Mouse (Mus musculus) kidney, adult 2 months (tissue): ENCODE results near the gene Fam25c. TPM values are rescaled to one million over a fixed set of nuclear protein-coding genes. Genes with fewer than 3 reads are reported as not detected.

Experiments used
- DNase-seq: peaks from one replicate; pipeline ENCODE4 v3.0.0; 2021
- H3K27ac ChIP-seq: fragments of 200-500 bp; 2 replicates; pipeline ENCODE4 v1.5.1; 2012; ENCODE audit warnings: low read depth, low read length, control low read depth, inconsistent platforms; ENCODE audit not compliant: insufficient read depth
- H3K27me3 ChIP-seq: fragments of 200-500 bp; replicated peaks from 2 replicates; pipeline ENCODE4 v1.6.1; 2012; ENCODE audit warnings: mild to moderate bottlenecking, moderate library complexity, low read length, inconsistent platforms; ENCODE audit not compliant: control insufficient read depth, insufficient read depth
- H3K36me3 ChIP-seq: fragments of 200-500 bp; 2 replicates; pipeline ENCODE4 v1.6.1; 2012; ENCODE audit warnings: mild to moderate bottlenecking, moderate library complexity, low read length, inconsistent platforms; ENCODE audit not compliant: control insufficient read depth, insufficient read depth
- H3K4me1 ChIP-seq: fragments of 200-500 bp; 2 replicates; pipeline ENCODE4 v1.6.1; 2011; ENCODE audit warnings: low read length; ENCODE audit not compliant: control insufficient read depth, insufficient read depth
- H3K4me3 ChIP-seq: fragments of 200-500 bp; 2 replicates; pipeline ENCODE4 v1.5.1; 2011; ENCODE audit warnings: mild to moderate bottlenecking, low read depth, low read length, control low read depth; ENCODE audit not compliant: insufficient read depth
- CTCF ChIP-seq: fragments of 200-500 bp; conservative IDR thresholded peaks from 2 replicates; pipeline ENCODE4 v1.5.1; 2011; ENCODE audit warnings: low read depth, mild to moderate bottlenecking, control low read depth, low read length, moderate library complexity, mixed read lengths; ENCODE audit not compliant: insufficient read depth, insufficient read length
- POLR2A ChIP-seq: fragments of 200-500 bp; IDR thresholded peaks from one replicate; pipeline ENCODE4 v1.6.1; 2011; ENCODE audit warnings: low read depth, low read length, control low read depth
- WGBS: fragments of 180-500 bp; shearing (Covaris S2); methylation state at CpG from one replicate; pipeline ENCODE4 v1.1.7; 2018; 5-methylcytosine and 5-hydroxymethylcytosine counted together
- polyA plus RNA-seq: library from polyadenylated mRNA; depleted of rRNA; stranded (reverse); fragments of >200 nt; gene quantifications from 2 replicates; pipeline ENCODE4 v1.2.3, GENCODE M21; 2012; rRNA removed

Gene Fam25c
- polyA plus RNA-seq, result 16.3 and 28.4 TPM in 2 replicates

GRCm38 (mm10) chr14:34355301-34355700, at the start of gene Fam25c:
TSS of gene Fam25c (minus strand) at chr14:34355433.
- WGBS, result 81% methylated on average over 6 of the region's 6 CpGs
- Histone ChIP-seq H3K4me1 (peaks cover 27% of the 10 kb centered on the region; the same call in 1 of the 2 replicates), H3K4me3 (no peak within 1 kb of the TSS), H3K36me3 (no peaks in the 10 kb centered on the region), H3K27ac (peak within 1 kb of the TSS; percentile 78), H3K27me3 (no peaks in the 10 kb centered on the region)
- no peak for TF ChIP-seq CTCF
- TF ChIP-seq POLR2A, result no peak
- DNase-seq, result no peak

DNA sequence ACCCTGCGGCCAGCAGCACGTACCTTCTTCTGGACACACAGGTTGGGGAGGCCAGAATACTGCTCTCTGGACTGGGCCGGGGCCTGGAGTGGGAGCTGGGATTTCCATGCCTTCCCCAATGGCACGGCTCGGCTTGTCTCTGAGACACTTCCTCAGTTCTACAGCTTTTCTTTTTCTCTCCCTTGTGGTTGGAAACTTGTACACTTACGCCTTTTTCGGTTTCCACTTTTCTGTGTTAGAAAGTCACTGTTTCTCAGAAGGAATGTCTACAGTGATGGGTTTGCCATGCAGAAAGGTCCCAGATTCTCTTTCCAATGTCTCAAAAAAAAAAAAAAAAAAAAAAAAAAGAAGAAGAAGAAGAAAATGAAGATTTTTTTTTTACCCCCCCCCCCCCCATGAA, 48.2 kb upstream of the Fam25c start:
- Histone ChIP-seq H3K27ac (no peak overlapping the region), H3K27me3 (no peaks in the 10 kb centered on the region), H3K4me3 (no peak overlapping the region), H3K36me3 (no peaks in the 10 kb centered on the region; the same call in 1 of the 2 replicates), H3K4me1 (no peaks in the 10 kb centered on the region)
- no peak for DNase-seq
- 94% methylated on average over 7 of the region's 7 CpGs for WGBS
- TF ChIP-seq CTCF (no peak), POLR2A (no peak)

DNA sequence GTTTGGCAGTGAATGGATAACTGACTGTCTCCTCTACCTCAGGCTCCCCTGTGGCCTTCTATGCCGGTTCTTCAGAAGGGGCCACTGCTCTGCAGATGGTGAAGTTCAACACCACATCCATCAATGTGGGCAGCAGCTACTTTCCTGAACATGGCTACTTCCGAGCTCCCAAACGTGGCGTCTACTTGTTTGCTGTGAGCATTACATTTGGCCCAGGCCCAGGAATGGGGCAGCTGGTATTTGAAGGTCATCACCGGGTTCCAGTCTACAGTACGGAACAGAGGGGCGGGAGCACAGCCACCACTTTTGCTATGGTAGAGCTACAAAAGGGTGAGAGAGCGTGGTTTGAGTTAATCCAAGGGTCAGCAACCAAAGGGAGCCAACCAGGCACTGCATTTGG, 47.6 kb upstream of the Fam25c start:
- DNase-seq, result no peak

GRCm38 (mm10) chr14:34401135-34401534, 45.9 kb upstream of the Fam25c start:
- H3K27ac ChIP-seq, result no peak overlapping the region
- no peaks in the 10 kb centered on the region for H3K27me3 ChIP-seq
- H3K36me3 ChIP-seq, result no peaks in the 10 kb centered on the region
- H3K4me1 ChIP-seq, result no peaks in the 10 kb centered on the region
- H3K4me3 ChIP-seq, result no peak overlapping the region
- peak; percentile 100 for TF ChIP-seq CTCF
- no peak for TF ChIP-seq POLR2A
- WGBS, result 49% methylated on average over 6 of the region's 6 CpGs
- DNase-seq, result peak; percentile 86

More for the DNA sequence above, 47.6 kb upstream of the Fam25c start:
- no peak overlapping the region for H3K4me3 ChIP-seq
- no peak for TF ChIP-seq POLR2A
- TF ChIP-seq CTCF, result no peak
- WGBS, result 49% methylated on average over 8 of the region's 8 CpGs
- H3K27me3 ChIP-seq, result no peaks in the 10 kb centered on the region
- H3K36me3 ChIP-seq, result no peaks in the 10 kb centered on the region; the same call in 1 of the 2 replicates
- H3K4me1 ChIP-seq, result no peaks in the 10 kb centered on the region
- no peak overlapping the region for H3K27ac ChIP-seq

DNA sequence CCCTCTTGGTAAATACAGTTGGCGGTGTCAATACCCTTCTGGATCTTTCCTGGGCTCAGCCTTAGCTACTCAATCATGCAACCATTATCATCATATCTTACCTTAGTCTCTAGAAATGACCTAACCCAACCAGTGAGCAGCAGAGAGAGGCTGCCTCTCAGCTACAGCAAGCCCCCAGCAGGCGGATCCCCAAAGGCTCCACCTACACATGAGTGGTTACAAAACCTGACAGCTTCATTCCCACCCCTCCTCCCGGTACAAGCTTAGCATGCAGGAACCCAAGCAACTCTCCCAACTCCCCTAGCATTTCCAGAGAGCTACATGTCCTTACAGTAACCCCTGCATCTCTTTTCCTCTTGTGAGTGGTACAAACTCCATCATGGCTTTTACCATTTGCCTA, 44.8 kb upstream of the Fam25c start:
- TF ChIP-seq CTCF, result no peak
- TF ChIP-seq POLR2A, result no peak
- Histone ChIP-seq H3K27ac (no peak overlapping the region), H3K36me3 (no peaks in the 10 kb centered on the region), H3K27me3 (no peaks in the 10 kb centered on the region), H3K4me1 (no peaks in the 10 kb centered on the region), H3K4me3 (no peak overlapping the region)
- DNase-seq, result no peak
- 89% methylated on average over 3 of the region's 3 CpGs for WGBS

DNA sequence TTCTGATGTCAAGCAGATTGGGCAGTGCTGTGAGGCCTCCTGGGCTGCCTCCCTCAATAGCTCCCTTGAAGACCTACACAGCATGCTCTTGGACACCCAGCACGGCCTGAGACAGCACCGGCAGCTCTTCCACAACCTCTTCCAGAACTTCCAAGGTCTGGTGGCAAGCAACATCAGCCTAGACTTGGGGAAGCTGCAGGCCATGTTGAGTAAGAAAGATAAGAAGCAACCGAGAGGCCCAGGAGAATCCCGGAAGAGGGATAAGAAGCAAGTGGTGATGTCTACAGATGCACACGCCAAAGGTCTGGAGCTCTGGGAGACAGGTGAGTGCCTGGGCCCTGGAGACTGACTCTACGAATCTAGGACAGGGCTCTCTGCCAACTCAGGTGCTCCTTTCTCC, 44.1 kb upstream of the Fam25c start:
- 94% methylated on average over 6 of the region's 6 CpGs for WGBS
- H3K27ac ChIP-seq, result no peak overlapping the region
- no peak for DNase-seq
- no peaks in the 10 kb centered on the region for H3K27me3 ChIP-seq
- H3K4me1 ChIP-seq, result no peaks in the 10 kb centered on the region
- TF ChIP-seq CTCF (no peak), POLR2A (no peak)
- H3K36me3 ChIP-seq, result no peaks in the 10 kb centered on the region
- no peak overlapping the region for H3K4me3 ChIP-seq

DNA sequence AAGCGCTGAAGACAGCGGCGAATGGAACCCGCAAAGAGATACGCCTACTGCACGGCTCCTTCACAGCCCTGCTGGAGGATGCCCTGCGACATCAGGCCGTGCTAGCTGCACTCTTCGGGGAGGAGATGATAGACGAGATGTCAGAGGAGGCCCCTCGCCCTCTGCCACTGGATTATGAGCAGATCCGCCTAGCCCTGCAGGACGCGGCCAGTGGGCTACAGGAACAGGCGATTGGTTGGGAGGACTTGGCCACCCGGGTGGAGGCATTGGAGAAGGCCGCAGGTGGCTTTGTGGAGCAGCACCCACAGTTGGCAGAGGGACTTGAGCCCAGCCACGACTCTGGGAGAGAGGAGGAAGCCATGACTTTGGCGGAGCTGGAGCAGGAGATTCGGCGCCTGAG, 43.7 kb upstream of the Fam25c start:
- no peaks in the 10 kb centered on the region for H3K27me3 ChIP-seq
- TF ChIP-seq POLR2A (no peak), CTCF (no peak)
- 88% methylated on average over 21 of the region's 21 CpGs for WGBS

More for the DNA sequence above, 43.7 kb upstream of the Fam25c start:
- Histone ChIP-seq H3K27ac (no peak overlapping the region), H3K36me3 (no peaks in the 10 kb centered on the region), H3K4me3 (no peak overlapping the region), H3K4me1 (no peaks in the 10 kb centered on the region)
- no peak for DNase-seq
